Mouse (Mus musculus): ENCODE measurements around the gene Abl1. TPM values are rescaled to one million over a fixed set of nuclear protein-coding genes. Genes with fewer than 3 reads are reported as not detected.
A peak's percentile ranks its signal among the peaks of the same experiment; 100 is the strongest.

The Abl1 gene
- total and polyA plus RNA-seq, 2 experiments from 2014 or later = 14.5 to 69.3 TPM

DNA sequence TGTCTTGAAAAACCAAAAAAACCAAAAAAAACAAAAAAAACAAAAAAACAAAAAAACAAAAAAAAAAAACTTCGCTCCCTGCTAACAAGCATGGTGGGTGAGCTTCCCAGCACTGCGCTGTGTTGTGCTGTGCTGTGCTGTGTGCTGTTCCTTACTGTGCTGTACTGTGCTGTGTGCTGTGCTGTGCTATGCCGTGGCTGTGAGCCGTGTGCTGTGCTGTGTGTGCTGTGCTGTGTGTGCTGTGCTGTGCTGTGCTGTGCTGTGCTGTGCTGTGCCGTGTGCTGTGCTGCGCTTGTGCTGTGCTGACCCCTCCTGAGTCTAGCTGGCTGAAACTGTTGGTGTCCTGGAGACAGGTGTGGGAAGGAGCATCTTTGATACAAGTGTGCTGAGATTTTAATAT lies 78.9 kb downstream of the Abl1 start:
- DNase-seq (ENCODE audit: low spot score) (no peak), ATAC-seq (ENCODE audit: insufficient read depth, low read depth) (no peak)
- H3K4me3 ChIP-seq (ENCODE audit: low read depth, low read length) = no peak overlapping the region
- H3K27ac ChIP-seq (ENCODE audit: low read depth) = 0 out of 2 replicates have a peak overlapping the region, but pooled peaks have one; percentile 54
- H3K36me3 ChIP-seq (replicated peaks; ENCODE audit: control insufficient read depth, insufficient read depth, low read length) = no peaks in the 10 kb centered on the region
- no peak overlapping the region for H3K9ac ChIP-seq (replicated peaks; ENCODE audit: low read depth, low read length)
- WGBS = 86% methylated on average over 6 of the region's 6 CpGs
- H3K4me2 ChIP-seq (ENCODE audit: low read depth, low read length) = no peak overlapping the region
- no peaks in the 10 kb centered on the region for H3K9me3 ChIP-seq (replicated peaks; ENCODE audit: control insufficient read depth, low read length)
- TF ChIP-seq EP300 (IDR thresholded peaks at IDR 0.05; ENCODE audit: low read depth) (no peak), CTCF (IDR thresholded peaks at IDR 0.05; ENCODE audit: low read depth) (no peak)
- peaks cover 65% of the 10 kb centered on the region for H3K4me1 ChIP-seq (ENCODE audit: control insufficient read depth, insufficient read depth)
- no peaks in the 10 kb centered on the region for H3K27me3 ChIP-seq (ENCODE audit: control insufficient read depth, insufficient read depth, low read length)

DNA sequence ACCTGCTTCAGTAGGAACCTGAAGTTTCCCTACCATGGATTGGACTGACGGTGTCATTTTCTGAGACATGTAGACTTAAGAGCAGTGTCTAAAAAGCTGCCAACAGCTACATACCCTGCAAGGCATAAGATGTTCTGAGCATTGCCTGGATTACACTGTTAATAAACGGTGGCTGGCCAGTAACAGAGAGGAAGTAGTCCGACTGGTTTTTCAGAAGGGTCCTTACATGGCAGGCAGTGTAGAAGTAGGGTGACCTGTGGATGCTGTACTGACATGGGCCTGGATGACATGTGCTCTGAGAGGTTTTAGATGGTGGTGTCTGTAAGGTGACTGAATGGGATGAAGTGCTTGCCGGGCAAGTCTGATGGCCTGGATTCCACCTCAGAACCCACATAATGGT lies 79.6 kb downstream of the Abl1 start:
- no peaks in the 10 kb centered on the region for H3K9me3 ChIP-seq (replicated peaks; ENCODE audit: control insufficient read depth, low read length)
- WGBS = 53% methylated on average over 4 of the region's 4 CpGs
- ATAC-seq (ENCODE audit: insufficient read depth, low read depth) (no peak), DNase-seq (ENCODE audit: low spot score) (no peak)
- no peak overlapping the region for H3K9ac ChIP-seq (replicated peaks; ENCODE audit: low read depth, low read length)
- TF ChIP-seq EP300 (IDR thresholded peaks at IDR 0.05; ENCODE audit: low read depth) (no peak), CTCF (IDR thresholded peaks at IDR 0.05; ENCODE audit: low read depth) (no peak)
- peaks cover 60% of the 10 kb centered on the region for H3K4me1 ChIP-seq (ENCODE audit: control insufficient read depth, insufficient read depth)
- H3K27me3 ChIP-seq (ENCODE audit: control insufficient read depth, insufficient read depth, low read length) = no peaks in the 10 kb centered on the region
- no peak overlapping the region for H3K4me2 ChIP-seq (ENCODE audit: low read depth, low read length)
- H3K4me3 ChIP-seq (ENCODE audit: low read depth, low read length) = no peak overlapping the region
- no peaks in the 10 kb centered on the region for H3K36me3 ChIP-seq (replicated peaks; ENCODE audit: control insufficient read depth, insufficient read depth, low read length)
- H3K27ac ChIP-seq (ENCODE audit: low read depth) = peak overlapping the region; percentile 54

DNA sequence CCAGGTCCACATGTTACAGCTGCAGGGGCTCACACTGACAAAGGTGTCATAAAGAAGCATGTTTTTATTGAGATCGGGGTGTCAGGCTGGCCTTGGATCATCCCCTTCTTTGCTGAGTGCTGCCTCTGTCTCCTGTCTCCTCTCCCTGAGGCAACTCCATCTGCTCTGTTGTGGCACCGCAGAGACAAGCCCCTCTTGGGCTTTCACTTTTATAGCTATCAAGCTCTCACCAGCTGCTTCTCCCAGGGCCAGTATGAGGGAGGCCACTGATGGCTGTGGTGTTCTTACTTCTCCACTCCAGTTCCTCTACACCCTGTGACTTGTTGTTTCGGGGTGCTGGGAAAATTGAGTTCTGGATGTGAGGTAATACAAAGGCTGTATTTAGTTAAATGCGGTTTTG lies 80.9 kb downstream of the Abl1 start:
- H3K4me1 ChIP-seq (ENCODE audit: control insufficient read depth, insufficient read depth) = peaks cover 58% of the 10 kb centered on the region
- 18% methylated on average over 4 of the region's 4 CpGs for WGBS

DNA sequence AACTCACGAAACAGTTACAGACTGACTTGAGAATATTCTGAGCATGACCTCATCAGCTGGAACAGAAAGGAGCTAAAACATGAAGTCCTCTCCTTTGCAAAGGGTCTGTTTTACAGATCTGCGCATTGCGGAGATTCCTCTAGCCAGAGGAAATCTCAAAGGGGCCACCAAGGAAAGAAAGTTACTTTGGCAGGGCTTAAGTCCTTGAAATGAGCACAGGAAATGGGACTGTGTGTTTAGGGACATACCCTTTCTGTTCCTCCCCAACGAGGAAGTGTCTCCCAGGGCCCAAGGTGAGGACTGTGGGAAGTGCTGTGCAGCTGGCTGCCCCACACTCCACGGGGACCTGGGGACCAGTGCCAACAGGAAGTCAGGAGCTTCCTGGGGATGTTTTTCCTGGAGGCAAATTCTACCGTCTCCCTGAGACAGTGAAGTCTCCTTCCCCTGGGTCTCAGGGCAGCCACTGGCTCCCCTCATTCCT lies 81.5 kb downstream of the Abl1 start:
- 8% methylated on average over 6 of the region's 6 CpGs for WGBS
- peak overlapping the region; percentile 35 for H3K9ac ChIP-seq (replicated peaks; ENCODE audit: low read depth, low read length)
- no peaks in the 10 kb centered on the region for H3K27me3 ChIP-seq (ENCODE audit: control insufficient read depth, insufficient read depth, low read length)
- H3K4me3 ChIP-seq (ENCODE audit: low read depth, low read length) = no peak overlapping the region
- TF ChIP-seq CTCF (IDR thresholded peaks at IDR 0.05; ENCODE audit: low read depth) = no peak
- 0 out of 2 replicates have a peak, but pooled peaks have one; percentile 20 for TF ChIP-seq EP300 (IDR thresholded peaks at IDR 0.05; ENCODE audit: low read depth)
- peak overlapping the region; percentile 94 for H3K27ac ChIP-seq (ENCODE audit: low read depth)
- ATAC-seq (ENCODE audit: insufficient read depth, low read depth) (peak; percentile 47), DNase-seq (ENCODE audit: low spot score) (peak; percentile 73)
- peaks cover 54% of the 10 kb centered on the region for H3K4me1 ChIP-seq (ENCODE audit: control insufficient read depth, insufficient read depth)
- no peaks in the 10 kb centered on the region for H3K9me3 ChIP-seq (replicated peaks; ENCODE audit: control insufficient read depth, low read length)
- no peaks in the 10 kb centered on the region for H3K36me3 ChIP-seq (replicated peaks; ENCODE audit: control insufficient read depth, insufficient read depth, low read length)
- peak overlapping the region; percentile 47 for H3K4me2 ChIP-seq (ENCODE audit: low read depth, low read length)

More for the DNA sequence above, 80.9 kb downstream of the Abl1 start:
- peak overlapping the region; percentile 35 for H3K9ac ChIP-seq (replicated peaks; ENCODE audit: low read depth, low read length)
- DNase-seq (ENCODE audit: low spot score) (no peak), ATAC-seq (ENCODE audit: insufficient read depth, low read depth) (no peak)
- TF ChIP-seq EP300 (IDR thresholded peaks at IDR 0.05; ENCODE audit: low read depth) = no peak
- TF ChIP-seq CTCF (IDR thresholded peaks at IDR 0.05; ENCODE audit: low read depth) = no peak
- H3K27ac ChIP-seq (ENCODE audit: low read depth) = peak overlapping the region; percentile 94
- H3K4me3 ChIP-seq (ENCODE audit: low read depth, low read length) = no peak overlapping the region
- peak overlapping the region; percentile 47 for H3K4me2 ChIP-seq (ENCODE audit: low read depth, low read length)
- no peaks in the 10 kb centered on the region for H3K9me3 ChIP-seq (replicated peaks; ENCODE audit: control insufficient read depth, low read length)
- H3K27me3 ChIP-seq (ENCODE audit: control insufficient read depth, insufficient read depth, low read length) = no peaks in the 10 kb centered on the region
- no peaks in the 10 kb centered on the region for H3K36me3 ChIP-seq (replicated peaks; ENCODE audit: control insufficient read depth, insufficient read depth, low read length)

DNA sequence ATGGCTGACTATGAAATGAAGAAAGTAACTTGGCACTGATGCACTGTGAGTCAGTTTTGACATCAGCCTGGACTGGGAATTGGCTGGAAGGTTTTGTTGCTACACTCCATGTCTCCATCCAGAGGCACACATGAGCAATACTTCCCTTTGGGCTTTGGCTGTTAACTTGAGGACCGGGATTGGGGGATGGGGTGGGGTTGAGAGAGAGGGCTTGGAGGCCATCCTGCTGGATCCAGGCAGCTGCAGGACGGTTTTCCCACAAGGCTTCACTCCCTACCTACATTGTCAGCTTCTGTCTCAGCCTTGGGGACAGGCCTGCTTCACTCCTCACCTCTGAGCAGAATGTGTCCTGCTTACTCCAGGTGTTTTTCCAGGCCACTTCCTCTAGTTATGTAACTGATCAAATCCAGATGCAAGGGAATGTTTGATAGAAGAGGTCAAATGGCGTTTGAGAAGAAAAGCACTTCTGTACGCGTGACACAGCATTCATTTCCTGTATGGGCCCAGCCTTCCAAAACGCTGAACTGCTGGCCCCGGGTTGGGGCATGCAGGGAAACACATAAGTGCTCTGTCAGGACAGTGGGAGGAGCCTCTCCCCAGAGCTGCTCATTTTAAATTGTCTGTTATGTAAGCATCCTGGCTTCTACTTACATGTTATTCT lies 82.7 kb downstream of the Abl1 start:
- Histone ChIP-seq H3K4me2 (ENCODE audit: low read depth, low read length) (peak overlapping the region; percentile 35), H3K36me3 (replicated peaks; ENCODE audit: control insufficient read depth, insufficient read depth, low read length) (no peaks in the 10 kb centered on the region), H3K27me3 (ENCODE audit: control insufficient read depth, insufficient read depth, low read length) (no peaks in the 10 kb centered on the region), H3K4me1 (ENCODE audit: control insufficient read depth, insufficient read depth) (peaks cover 55% of the 10 kb centered on the region), H3K27ac (ENCODE audit: low read depth) (peak overlapping the region; percentile 94), H3K9ac (replicated peaks; ENCODE audit: low read depth, low read length) (peak overlapping the region; percentile 45; the same call in 1 of the 2 replicates), H3K9me3 (replicated peaks; ENCODE audit: control insufficient read depth, low read length) (no peaks in the 10 kb centered on the region), H3K4me3 (ENCODE audit: low read depth, low read length) (no peak overlapping the region)
- WGBS = 2% methylated on average over 7 of the region's 7 CpGs
- peak; percentile 90 for DNase-seq (ENCODE audit: low spot score)
- peak; percentile 79 for ATAC-seq (ENCODE audit: insufficient read depth, low read depth)
- TF ChIP-seq EP300 (IDR thresholded peaks at IDR 0.05; ENCODE audit: low read depth) = peak; percentile 84; the same call in 1 of the 2 replicates
- peak; percentile 32 for TF ChIP-seq CTCF (IDR thresholded peaks at IDR 0.05; ENCODE audit: low read depth)
